26 mouse cellular contexts compared by ENCODE assay signal in the genomic region with DNA sequence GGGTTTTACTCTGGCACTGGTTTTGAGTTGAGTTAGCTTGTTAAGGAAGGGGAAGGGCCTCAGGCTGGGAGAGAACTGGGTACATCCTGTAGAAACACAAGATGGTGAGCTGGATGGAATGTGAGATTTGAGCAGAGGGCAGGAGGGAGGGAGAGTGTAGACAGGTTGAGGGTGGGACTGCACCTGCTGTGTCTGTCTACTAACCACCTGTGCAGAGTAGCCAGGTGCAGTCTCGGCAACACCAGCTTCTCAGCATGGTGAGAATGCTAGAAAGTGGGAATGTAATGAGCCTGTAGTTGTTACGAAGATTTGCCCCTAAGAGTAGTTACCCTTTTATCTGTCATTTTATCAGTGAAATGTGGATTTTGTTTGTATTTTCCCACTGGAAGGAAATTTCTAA. TPM values are rescaled to one million over a fixed set of nuclear protein-coding genes. Genes with fewer than 3 reads are reported as not detected.
A peak's percentile ranks its signal among the peaks of the same experiment; 100 is the strongest.
DNase-seq lines count a peak whose midpoint lies in the region; ATAC-seq and TF ChIP-seq lines count a peak whose summit lies in the region.
"Had no signal": no experiment of that assay in that cellular context is flagged by ENCODE, and none has a peak within 500 bp of the region (broad histone marks: within the 10 kb centered on the region; RNA-seq: fewer than 3 reads in every experiment).

No protein-coding gene starts in this region.

- no peaks in the 10 kb centered on the region for H3K9me3 ChIP-seq in embryonic facial prominence, embryonic 13.5 days
- H3K9me3 ChIP-seq in embryonic facial prominence, embryonic 10.5 days = no peaks in the 10 kb centered on the region
- no peaks in the 10 kb centered on the region for H3K9me3 ChIP-seq in midbrain, embryonic 13.5 days
- H3K9me3 ChIP-seq in midbrain, postnatal 0 days (ENCODE audit: low read length) = no peaks in the 10 kb centered on the region
- H3K9me3 ChIP-seq: embryonic facial prominence, embryonic 12.5 days; embryonic facial prominence, embryonic 15.5 days; forebrain, embryonic 10.5 days; forebrain, embryonic 12.5 days had no signal

- H3K4me3 ChIP-seq in embryonic facial prominence, embryonic 13.5 days = no peak overlapping the region
- no peak overlapping the region for H3K4me3 ChIP-seq in embryonic facial prominence, embryonic 10.5 days
- H3K4me3 ChIP-seq in midbrain, embryonic 13.5 days (replicated peaks) = no peak overlapping the region
- no peak overlapping the region for H3K4me3 ChIP-seq in midbrain, postnatal 0 days (ENCODE audit: low read depth, low read length)
- H3K4me3 ChIP-seq: embryonic facial prominence, embryonic 12.5 days; embryonic facial prominence, embryonic 15.5 days; erythroblast, embryonic 14.5 days; forebrain, embryonic 10.5 days; forebrain, embryonic 12.5 days had no signal

- no peak overlapping the region for H3K4me2 ChIP-seq in embryonic facial prominence, embryonic 13.5 days
- no peak overlapping the region for H3K4me2 ChIP-seq in midbrain, embryonic 13.5 days (replicated peaks)
- no peak overlapping the region for H3K4me2 ChIP-seq in midbrain, postnatal 0 days (ENCODE audit: low read depth, low read length, poor library complexity, severe bottlenecking)
- H3K4me2 ChIP-seq: embryonic facial prominence, embryonic 12.5 days; embryonic facial prominence, embryonic 15.5 days; forebrain, embryonic 12.5 days had no signal

- no peak overlapping the region for H3K27ac ChIP-seq in embryonic facial prominence, embryonic 13.5 days
- no peak overlapping the region for H3K27ac ChIP-seq in embryonic facial prominence, embryonic 10.5 days (replicated peaks)
- H3K27ac ChIP-seq in midbrain, embryonic 13.5 days = no peak overlapping the region
- H3K27ac ChIP-seq in midbrain, postnatal 0 days (ENCODE audit: low read depth, low read length) = no peak overlapping the region
- H3K27ac ChIP-seq: embryonic facial prominence, embryonic 12.5 days; embryonic facial prominence, embryonic 15.5 days; forebrain, embryonic 10.5 days; forebrain, embryonic 12.5 days had no signal

- 86% methylated on average over 2 of the region's 2 CpGs for WGBS in embryonic facial prominence, embryonic 13.5 days
- 89% methylated on average over 2 of the region's 2 CpGs for WGBS in embryonic facial prominence, embryonic 10.5 days
- 94% methylated on average over 2 of the region's 2 CpGs for WGBS in midbrain, embryonic 13.5 days
- 98% methylated on average over 2 of the region's 2 CpGs for WGBS in midbrain, postnatal 0 days

- peaks cover 87% of the 10 kb centered on the region for H3K36me3 ChIP-seq in embryonic facial prominence, embryonic 13.5 days
- H3K36me3 ChIP-seq in embryonic facial prominence, embryonic 10.5 days (replicated peaks) = peaks cover 96% of the 10 kb centered on the region
- peaks cover 88% of the 10 kb centered on the region for H3K36me3 ChIP-seq in midbrain, embryonic 13.5 days
- peaks cover 49% of the 10 kb centered on the region for H3K36me3 ChIP-seq in midbrain, postnatal 0 days (ENCODE audit: insufficient read depth, low read length)

- no peaks in the 10 kb centered on the region for H3K27me3 ChIP-seq in embryonic facial prominence, embryonic 13.5 days
- no peaks in the 10 kb centered on the region for H3K27me3 ChIP-seq in embryonic facial prominence, embryonic 10.5 days (replicated peaks; ENCODE audit: low read depth, poor library complexity, severe bottlenecking)
- no peaks in the 10 kb centered on the region for H3K27me3 ChIP-seq in midbrain, embryonic 13.5 days
- no peaks in the 10 kb centered on the region for H3K27me3 ChIP-seq in midbrain, postnatal 0 days (ENCODE audit: insufficient read depth, low read length)
- H3K27me3 ChIP-seq: CH12.LX; embryonic facial prominence, embryonic 12.5 days; embryonic facial prominence, embryonic 15.5 days; forebrain, embryonic 12.5 days; Patski had no signal

- 0 out of 2 replicates have a peak overlapping the region, but pooled peaks have one; percentile 12 for H3K9ac ChIP-seq in embryonic facial prominence, embryonic 13.5 days
- H3K9ac ChIP-seq in midbrain, embryonic 13.5 days (replicated peaks) = peak overlapping the region; percentile 32; the same call in 1 of the 2 replicates
- no peak overlapping the region for H3K9ac ChIP-seq in midbrain, postnatal 0 days (replicated peaks; ENCODE audit: low read length, poor library complexity, severe bottlenecking)
- H3K9ac ChIP-seq: embryonic facial prominence, embryonic 12.5 days; embryonic facial prominence, embryonic 15.5 days; forebrain, embryonic 12.5 days had no signal

- ATAC-seq in embryonic facial prominence, embryonic 13.5 days (ENCODE audit: insufficient number of reproducible peaks, insufficient read depth, low FRiP score, low TSS enrichment, low read depth) = no peak
- ATAC-seq in midbrain, embryonic 13.5 days = no peak
- no peak for ATAC-seq in midbrain, postnatal 0 days (ENCODE audit: low FRiP score)
- ATAC-seq: activated CD4-positive, CD25-positive, alpha-beta regulatory T cell, adult 4 months; CD4-positive, CD25-positive, alpha-beta regulatory T cell, adult 4 months; forebrain, embryonic 14.5 days; forebrain, embryonic 16.5 days; Patski had no signal

- TF ChIP-seq CTCF in midbrain, postnatal 0 days (IDR thresholded peaks at IDR 0.05) = no peak

- H3K4me1 ChIP-seq in embryonic facial prominence, embryonic 13.5 days = peaks cover 6% of the 10 kb centered on the region; the same call in 1 of the 2 replicates
- 0 out of 2 replicates have a peak, but pooled peaks cover 2% of the 10 kb centered on the region for H3K4me1 ChIP-seq in embryonic facial prominence, embryonic 10.5 days
- 0 out of 2 replicates have a peak, but pooled peaks cover 3% of the 10 kb centered on the region for H3K4me1 ChIP-seq in midbrain, embryonic 13.5 days (replicated peaks)
- no peaks in the 10 kb centered on the region for H3K4me1 ChIP-seq in midbrain, postnatal 0 days (ENCODE audit: insufficient read depth, low read length)
- H3K4me1 ChIP-seq: embryonic facial prominence, embryonic 12.5 days; forebrain, embryonic 10.5 days; forebrain, embryonic 12.5 days had no signal

- no peak for DNase-seq in embryonic facial prominence, embryonic 10.5 days (ENCODE audit: low spot score)
- DNase-seq in midbrain, postnatal 0 days (ENCODE audit: low spot score) = no peak
- DNase-seq in cerebellum, adult 18-20 months = no peak
- DNase-seq: adrenal gland, adult 8-10 months; adrenal gland, postnatal 14 days; adrenal gland, postnatal 36 days; B cell, adult 2 months; cerebellum, adult 11-12 months; cerebellum, adult 8-10 months; cerebellum, adult 9-11 months; cerebellum, postnatal 14 days; cerebellum, postnatal 36 days; embryo, embryonic 11 days had no signal

RNA-seq across cellular contexts. Expression of a gene that starts 7.8 kb away (rescaled TPM):
- polyA plus RNA-seq in embryonic facial prominence, embryonic 13.5 days (2015; fragmentation: Nextera tagmentation; extraction: Ambion mirVana) = 10.4 and 10.7 TPM in 2 replicates
- 9.5 and 10.3 TPM in 2 replicates for polyA plus RNA-seq in embryonic facial prominence, embryonic 10.5 days (2016; fragmentation: Nextera tagmentation; extraction: Ambion mirVana)
- polyA plus RNA-seq in midbrain, embryonic 13.5 days (2015; fragmentation: Nextera tagmentation; extraction: Ambion mirVana) = 11.5 and 14.1 TPM in 2 replicates
- 13.9 and 17.1 TPM in 2 replicates for total RNA-seq in midbrain, postnatal 0 days (2014; rRNA removed)
- polyA plus RNA-seq in midbrain, postnatal 0 days (2015; fragmentation: Nextera tagmentation; extraction: Ambion mirVana) = 6.0 and 6.1 TPM in 2 replicates

RNA-seq across cellular contexts. Expression of a gene that starts 8.0 kb away (rescaled TPM):
- polyA plus RNA-seq in embryonic facial prominence, embryonic 13.5 days (2015; fragmentation: Nextera tagmentation; extraction: Ambion mirVana) = 9.4 and 9.9 TPM in 2 replicates
- polyA plus RNA-seq in embryonic facial prominence, embryonic 10.5 days (2016; fragmentation: Nextera tagmentation; extraction: Ambion mirVana) = 8.5 and 8.7 TPM in 2 replicates
- polyA plus RNA-seq in midbrain, embryonic 13.5 days (2015; fragmentation: Nextera tagmentation; extraction: Ambion mirVana) = 11.8 and 14.4 TPM in 2 replicates
- total RNA-seq in midbrain, postnatal 0 days (2014; rRNA removed) = 33.6 and 34.4 TPM in 2 replicates
- polyA plus RNA-seq in midbrain, postnatal 0 days (2015; fragmentation: Nextera tagmentation; extraction: Ambion mirVana) = 10.5 and 10.7 TPM in 2 replicates

RNA-seq across cellular contexts. Expression of a gene that starts 42.6 kb away (rescaled TPM):
- polyA plus RNA-seq in embryonic facial prominence, embryonic 13.5 days (2015; fragmentation: Nextera tagmentation; extraction: Ambion mirVana) = 52.7 and 53.9 TPM in 2 replicates
- polyA plus RNA-seq in embryonic facial prominence, embryonic 10.5 days (2016; fragmentation: Nextera tagmentation; extraction: Ambion mirVana) = 77.2 and 82.2 TPM in 2 replicates
- polyA plus RNA-seq in midbrain, embryonic 13.5 days (2015; fragmentation: Nextera tagmentation; extraction: Ambion mirVana) = 35.9 and 37.4 TPM in 2 replicates
- 20.6 and 24.7 TPM in 2 replicates for total RNA-seq in midbrain, postnatal 0 days (2014; rRNA removed)
- polyA plus RNA-seq in midbrain, postnatal 0 days (2015; fragmentation: Nextera tagmentation; extraction: Ambion mirVana) = 20.3 and 20.4 TPM in 2 replicates

RNA-seq across cellular contexts. Expression of a gene that starts 42.6 kb away (rescaled TPM):
- polyA plus RNA-seq in embryonic facial prominence, embryonic 13.5 days (2015; fragmentation: Nextera tagmentation; extraction: Ambion mirVana) = 91.6 and 94.7 TPM in 2 replicates
- 138 and 149 TPM in 2 replicates for polyA plus RNA-seq in embryonic facial prominence, embryonic 10.5 days (2016; fragmentation: Nextera tagmentation; extraction: Ambion mirVana)
- 99.1 and 106 TPM in 2 replicates for polyA plus RNA-seq in midbrain, embryonic 13.5 days (2015; fragmentation: Nextera tagmentation; extraction: Ambion mirVana)
- 45.1 and 47.2 TPM in 2 replicates for total RNA-seq in midbrain, postnatal 0 days (2014; rRNA removed)
- polyA plus RNA-seq in midbrain, postnatal 0 days (2015; fragmentation: Nextera tagmentation; extraction: Ambion mirVana) = 48.2 and 58.5 TPM in 2 replicates

RNA-seq across cellular contexts. Expression of a gene that starts 43.6 kb away (rescaled TPM):
- polyA plus RNA-seq in embryonic facial prominence, embryonic 13.5 days (2015; fragmentation: Nextera tagmentation; extraction: Ambion mirVana) = 15.0 and 16.3 TPM in 2 replicates
- polyA plus RNA-seq in embryonic facial prominence, embryonic 10.5 days (2016; fragmentation: Nextera tagmentation; extraction: Ambion mirVana) = 10.2 and 10.9 TPM in 2 replicates
- polyA plus RNA-seq in midbrain, embryonic 13.5 days (2015; fragmentation: Nextera tagmentation; extraction: Ambion mirVana) = 18.0 TPM in 2 replicates
- 42.1 and 52.7 TPM in 2 replicates for total RNA-seq in midbrain, postnatal 0 days (2014; rRNA removed)
- 12.9 and 13.6 TPM in 2 replicates for polyA plus RNA-seq in midbrain, postnatal 0 days (2015; fragmentation: Nextera tagmentation; extraction: Ambion mirVana)
